Mouse (Mus musculus): ENCODE measurements at regions not wholly inside any gene's neighbourhood (a gene's known extent, or its start where the extent isn't known, plus 50 kb on each side); places are given as distances from the start of the nearest gene placed in this dataset.

- H3K79me3 ChIP-seq (ENCODE audit: low read depth): no peaks in the 10 kb centered on the region
- H3K36me3 ChIP-seq (ENCODE audit: control insufficient read depth, insufficient read depth): no peaks in the 10 kb centered on the region
- H3K27me3 ChIP-seq (ENCODE audit: control insufficient read depth, insufficient read depth, insufficient read length): no peaks in the 10 kb centered on the region
- no peak overlapping the region for H3ac ChIP-seq (ENCODE audit: control insufficient read depth, insufficient read length, low read depth)
- no peak for TF ChIP-seq CTCF (IDR thresholded peaks at IDR 0.05; ENCODE audit: control insufficient read depth, insufficient read depth, insufficient read length)
- no peak for TF ChIP-seq CEBPB (IDR thresholded peaks at IDR 0.05; ENCODE audit: low read depth)
- TF ChIP-seq MYOD1 (IDR thresholded peaks at IDR 0.05; ENCODE audit: control insufficient read depth, insufficient read length, low read depth): no peak
- TF ChIP-seq MYOG (IDR thresholded peaks at IDR 0.05; ENCODE audit: control insufficient read depth, extremely low read depth, insufficient read length): no peak
- no peak for TF ChIP-seq USF1 (IDR thresholded peaks at IDR 0.05; ENCODE audit: low read depth)
- no peak for TF ChIP-seq FOSL1 (IDR thresholded peaks at IDR 0.05; ENCODE audit: insufficient read depth, low read length, poor library complexity, severe bottlenecking)
- no peak for TF ChIP-seq MAX (IDR thresholded peaks at IDR 0.05)
- H3K4me3 ChIP-seq (ENCODE audit: insufficient read depth, poor library complexity, severe bottlenecking): no peak overlapping the region
- no peaks in the 10 kb centered on the region for H3K79me2 ChIP-seq (ENCODE audit: control insufficient read depth, insufficient read depth)
Measured at GRCm38 (mm10) chr1:14413826-14414445, 1679.2 kb downstream of the 4930444P10Rik start.

GRCm38 (mm10) chr1:14369957-14370833 is 1722.9 kb downstream of the 4930444P10Rik start:
- no peak overlapping the region for H3K4me3 ChIP-seq (ENCODE audit: insufficient read depth, poor library complexity, severe bottlenecking)
- H3K36me3 ChIP-seq (ENCODE audit: control insufficient read depth, insufficient read depth): no peaks in the 10 kb centered on the region
- no peaks in the 10 kb centered on the region for H3K79me2 ChIP-seq (ENCODE audit: control insufficient read depth, insufficient read depth)
- no peaks in the 10 kb centered on the region for H3K27me3 ChIP-seq (ENCODE audit: control insufficient read depth, insufficient read depth, insufficient read length)
- H3K79me3 ChIP-seq (ENCODE audit: low read depth): no peaks in the 10 kb centered on the region
- TF ChIP-seq FOSL1 (IDR thresholded peaks at IDR 0.05; ENCODE audit: insufficient read depth, low read length, poor library complexity, severe bottlenecking): no peak
- TF ChIP-seq CEBPB (IDR thresholded peaks at IDR 0.05; ENCODE audit: low read depth): no peak
- TF ChIP-seq CTCF (IDR thresholded peaks at IDR 0.05; ENCODE audit: control insufficient read depth, insufficient read depth, insufficient read length): no peak
- no peak for TF ChIP-seq USF1 (IDR thresholded peaks at IDR 0.05; ENCODE audit: low read depth)
- TF ChIP-seq MYOD1 (IDR thresholded peaks at IDR 0.05; ENCODE audit: control insufficient read depth, insufficient read length, low read depth): no peak
- no peak overlapping the region for H3ac ChIP-seq (ENCODE audit: control insufficient read depth, insufficient read length, low read depth)

GRCm38 (mm10) chr1:14359998-14360640 is 1733.0 kb downstream of the 4930444P10Rik start:
- no peak overlapping the region for H3ac ChIP-seq (ENCODE audit: control insufficient read depth, insufficient read length, low read depth)
- H3K27me3 ChIP-seq (ENCODE audit: control insufficient read depth, insufficient read depth, insufficient read length): no peaks in the 10 kb centered on the region
- H3K4me3 ChIP-seq (ENCODE audit: insufficient read depth, poor library complexity, severe bottlenecking): no peak overlapping the region
- no peaks in the 10 kb centered on the region for H3K36me3 ChIP-seq (ENCODE audit: control insufficient read depth, insufficient read depth)
- H3K79me2 ChIP-seq (ENCODE audit: control insufficient read depth, insufficient read depth): no peaks in the 10 kb centered on the region
- H3K79me3 ChIP-seq (ENCODE audit: low read depth): no peaks in the 10 kb centered on the region
- TF ChIP-seq CEBPB (IDR thresholded peaks at IDR 0.05; ENCODE audit: low read depth) (no peak), FOSL1 (IDR thresholded peaks at IDR 0.05; ENCODE audit: insufficient read depth, low read length, poor library complexity, severe bottlenecking) (peak; percentile 43)

Data from C2C12 (cell line).